Mouse (Mus musculus): ENCODE results near the gene Syna. TPM values are rescaled to one million over a fixed set of nuclear protein-coding genes. Genes with fewer than 3 reads are reported as not detected.

The Syna gene
- polyA plus RNA-seq (2014; fragmentation: Nextera tagmentation; extraction: Ambion mirVana), result not detected in 2 replicates

GRCm38 (mm10) chr5:134560071-134560449, at the start of gene Syna:
Gene Syna, minus strand, starts transcription at chr5:134560171.
- H3K27ac ChIP-seq (ENCODE audit: low read depth, low read length), result no peak within 1 kb of the TSS
- no peak within 1 kb of the TSS for H3K4me2 ChIP-seq (replicated peaks; ENCODE audit: low read depth, low read length)
- no peaks in the 10 kb centered on the region for H3K27me3 ChIP-seq (ENCODE audit: control insufficient read depth, insufficient read depth, low read length)
- no peaks in the 10 kb centered on the region for H3K36me3 ChIP-seq (ENCODE audit: control insufficient read depth, insufficient read depth, low read length)
- 88% methylated on average over 7 of the region's 7 CpGs for WGBS
- DNase-seq (ENCODE audit: low spot score) (no peak), ATAC-seq (ENCODE audit: low FRiP score) (no peak)
- no peaks in the 10 kb centered on the region for H3K9me3 ChIP-seq (ENCODE audit: control insufficient read depth, low read length)
- H3K4me3 ChIP-seq (ENCODE audit: low read depth, low read length), result no peak within 1 kb of the TSS
- H3K9ac ChIP-seq (ENCODE audit: low read depth, low read length), result no peak within 1 kb of the TSS
- H3K4me1 ChIP-seq (replicated peaks; ENCODE audit: control insufficient read depth, insufficient read depth, low read length), result 0 out of 2 replicates have a peak, but pooled peaks cover 6% of the 10 kb centered on the region

- H3K9me3 ChIP-seq (ENCODE audit: control insufficient read depth, low read length), result no peaks in the 10 kb centered on the region
- no peaks in the 10 kb centered on the region for H3K36me3 ChIP-seq (ENCODE audit: control insufficient read depth, insufficient read depth, low read length)
- H3K4me1 ChIP-seq (replicated peaks; ENCODE audit: control insufficient read depth, insufficient read depth, low read length), result no peaks in the 10 kb centered on the region
- no peak overlapping the region for H3K4me2 ChIP-seq (replicated peaks; ENCODE audit: low read depth, low read length)
- no peak overlapping the region for H3K27ac ChIP-seq (ENCODE audit: low read depth, low read length)
- ATAC-seq (ENCODE audit: low FRiP score), result no peak
- H3K4me3 ChIP-seq (ENCODE audit: low read depth, low read length), result no peak overlapping the region
- no peak for DNase-seq (ENCODE audit: low spot score)
- no peak overlapping the region for H3K9ac ChIP-seq (ENCODE audit: low read depth, low read length)
- WGBS, result 66% methylated on average over 5 of the region's 5 CpGs
- no peaks in the 10 kb centered on the region for H3K27me3 ChIP-seq (ENCODE audit: control insufficient read depth, insufficient read depth, low read length)
These were observed 47.1 kb upstream of the Syna start for GRCm38 (mm10) chr5:134607121-134607520.

GRCm38 (mm10) chr5:134606314-134606713, 46.3 kb upstream of the Syna start:
- Histone ChIP-seq H3K36me3 (ENCODE audit: control insufficient read depth, insufficient read depth, low read length) (no peaks in the 10 kb centered on the region), H3K4me1 (replicated peaks; ENCODE audit: control insufficient read depth, insufficient read depth, low read length) (no peaks in the 10 kb centered on the region), H3K4me2 (replicated peaks; ENCODE audit: low read depth, low read length) (no peak overlapping the region), H3K4me3 (ENCODE audit: low read depth, low read length) (no peak overlapping the region), H3K27me3 (ENCODE audit: control insufficient read depth, insufficient read depth, low read length) (no peaks in the 10 kb centered on the region), H3K9me3 (ENCODE audit: control insufficient read depth, low read length) (no peaks in the 10 kb centered on the region), H3K9ac (ENCODE audit: low read depth, low read length) (no peak overlapping the region), H3K27ac (ENCODE audit: low read depth, low read length) (no peak overlapping the region)
- ATAC-seq (ENCODE audit: low FRiP score) (no peak), DNase-seq (ENCODE audit: low spot score) (no peak)

GRCm38 (mm10) chr5:134604376-134604775, 44.4 kb upstream of the Syna start:
- no peak overlapping the region for H3K9ac ChIP-seq (ENCODE audit: low read depth, low read length)
- no peak overlapping the region for H3K4me2 ChIP-seq (replicated peaks; ENCODE audit: low read depth, low read length)
- DNase-seq (ENCODE audit: low spot score) (no peak), ATAC-seq (ENCODE audit: low FRiP score) (no peak)
- 84% methylated on average over 11 of the region's 11 CpGs for WGBS
- no peaks in the 10 kb centered on the region for H3K27me3 ChIP-seq (ENCODE audit: control insufficient read depth, insufficient read depth, low read length)
- no peaks in the 10 kb centered on the region for H3K9me3 ChIP-seq (ENCODE audit: control insufficient read depth, low read length)
- no peak overlapping the region for H3K27ac ChIP-seq (ENCODE audit: low read depth, low read length)
- H3K4me3 ChIP-seq (ENCODE audit: low read depth, low read length), result no peak overlapping the region
- no peaks in the 10 kb centered on the region for H3K4me1 ChIP-seq (replicated peaks; ENCODE audit: control insufficient read depth, insufficient read depth, low read length)
- H3K36me3 ChIP-seq (ENCODE audit: control insufficient read depth, insufficient read depth, low read length), result no peaks in the 10 kb centered on the region

GRCm38 (mm10) chr5:134597711-134598110, 37.7 kb upstream of the Syna start:
- no peak overlapping the region for H3K9ac ChIP-seq (ENCODE audit: low read depth, low read length)
- H3K4me3 ChIP-seq (ENCODE audit: low read depth, low read length), result no peak overlapping the region
- H3K4me1 ChIP-seq (replicated peaks; ENCODE audit: control insufficient read depth, insufficient read depth, low read length), result no peaks in the 10 kb centered on the region
- no peak overlapping the region for H3K27ac ChIP-seq (ENCODE audit: low read depth, low read length)
- no peak overlapping the region for H3K4me2 ChIP-seq (replicated peaks; ENCODE audit: low read depth, low read length)
- H3K27me3 ChIP-seq (ENCODE audit: control insufficient read depth, insufficient read depth, low read length), result no peaks in the 10 kb centered on the region
- DNase-seq (ENCODE audit: low spot score) (no peak), ATAC-seq (ENCODE audit: low FRiP score) (no peak)
- 94% methylated on average over 10 of the region's 10 CpGs for WGBS
- H3K36me3 ChIP-seq (ENCODE audit: control insufficient read depth, insufficient read depth, low read length), result peaks cover 10% of the 10 kb centered on the region; the same call in 1 of the 2 replicates
- no peaks in the 10 kb centered on the region for H3K9me3 ChIP-seq (ENCODE audit: control insufficient read depth, low read length)

- 95% methylated on average over 9 of the region's 9 CpGs for WGBS
- no peaks in the 10 kb centered on the region for H3K27me3 ChIP-seq (ENCODE audit: control insufficient read depth, insufficient read depth, low read length)
These were observed 33.1 kb upstream of the Syna start for GRCm38 (mm10) chr5:134593093-134593492.

GRCm38 (mm10) chr5:134592026-134592581, 32.1 kb upstream of the Syna start:
- no peaks in the 10 kb centered on the region for H3K4me1 ChIP-seq (replicated peaks; ENCODE audit: control insufficient read depth, insufficient read depth, low read length)
- H3K36me3 ChIP-seq (ENCODE audit: control insufficient read depth, insufficient read depth, low read length), result peaks cover 4% of the 10 kb centered on the region; the same call in 1 of the 2 replicates
- 92% methylated on average over 11 of the region's 11 CpGs for whole genome bisulfite sequencing

More at GRCm38 (mm10) chr5:134593093-134593492, 33.1 kb upstream of the Syna start:
- no peak overlapping the region for H3K9ac ChIP-seq (ENCODE audit: low read depth, low read length)
- ATAC-seq (ENCODE audit: low FRiP score) (no peak), DNase-seq (ENCODE audit: low spot score) (no peak)
- H3K36me3 ChIP-seq (ENCODE audit: control insufficient read depth, insufficient read depth, low read length), result peaks cover 7% of the 10 kb centered on the region; the same call in 1 of the 2 replicates
- H3K4me2 ChIP-seq (replicated peaks; ENCODE audit: low read depth, low read length), result no peak overlapping the region
- no peaks in the 10 kb centered on the region for H3K9me3 ChIP-seq (ENCODE audit: control insufficient read depth, low read length)
- no peak overlapping the region for H3K27ac ChIP-seq (ENCODE audit: low read depth, low read length)
- H3K4me1 ChIP-seq (replicated peaks; ENCODE audit: control insufficient read depth, insufficient read depth, low read length), result no peaks in the 10 kb centered on the region
- H3K4me3 ChIP-seq (ENCODE audit: low read depth, low read length), result no peak overlapping the region

GRCm38 (mm10) chr5:134589900-134590299, 29.9 kb upstream of the Syna start:
- Histone ChIP-seq H3K4me3 (ENCODE audit: low read depth, low read length) (no peak overlapping the region), H3K4me2 (replicated peaks; ENCODE audit: low read depth, low read length) (no peak overlapping the region), H3K9ac (ENCODE audit: low read depth, low read length) (no peak overlapping the region), H3K27ac (ENCODE audit: low read depth, low read length) (no peak overlapping the region), H3K4me1 (replicated peaks; ENCODE audit: control insufficient read depth, insufficient read depth, low read length) (no peaks in the 10 kb centered on the region), H3K9me3 (ENCODE audit: control insufficient read depth, low read length) (no peaks in the 10 kb centered on the region), H3K27me3 (ENCODE audit: control insufficient read depth, insufficient read depth, low read length) (no peaks in the 10 kb centered on the region), H3K36me3 (ENCODE audit: control insufficient read depth, insufficient read depth, low read length) (0 out of 2 replicates have a peak, but pooled peaks cover 4% of the 10 kb centered on the region)
- no peak for ATAC-seq (ENCODE audit: low FRiP score)
- DNase-seq (ENCODE audit: low spot score), result no peak
- 97% methylated on average over 3 of the region's 3 CpGs for WGBS

More at GRCm38 (mm10) chr5:134592026-134592581, 32.1 kb upstream of the Syna start:
- H3K9ac ChIP-seq (ENCODE audit: low read depth, low read length), result no peak overlapping the region
- H3K27ac ChIP-seq (ENCODE audit: low read depth, low read length), result no peak overlapping the region
- no peak overlapping the region for H3K4me2 ChIP-seq (replicated peaks; ENCODE audit: low read depth, low read length)
- no peaks in the 10 kb centered on the region for H3K9me3 ChIP-seq (ENCODE audit: control insufficient read depth, low read length)
- H3K27me3 ChIP-seq (ENCODE audit: control insufficient read depth, insufficient read depth, low read length), result no peaks in the 10 kb centered on the region
- no peak overlapping the region for H3K4me3 ChIP-seq (ENCODE audit: low read depth, low read length)
- ATAC-seq (ENCODE audit: low FRiP score), result no peak
- no peak for DNase-seq (ENCODE audit: low spot score)

- no peaks in the 10 kb centered on the region for H3K36me3 ChIP-seq (ENCODE audit: control insufficient read depth, insufficient read depth, low read length)
- 92% methylated on average over 5 of the region's 5 CpGs for WGBS
- H3K27ac ChIP-seq (ENCODE audit: low read depth, low read length), result no peak overlapping the region
- DNase-seq (ENCODE audit: low spot score), result no peak
- H3K9ac ChIP-seq (ENCODE audit: low read depth, low read length), result no peak overlapping the region
- no peaks in the 10 kb centered on the region for H3K4me1 ChIP-seq (replicated peaks; ENCODE audit: control insufficient read depth, insufficient read depth, low read length)
- no peak overlapping the region for H3K4me3 ChIP-seq (ENCODE audit: low read depth, low read length)
- H3K4me2 ChIP-seq (replicated peaks; ENCODE audit: low read depth, low read length), result no peak overlapping the region
- H3K27me3 ChIP-seq (ENCODE audit: control insufficient read depth, insufficient read depth, low read length), result no peaks in the 10 kb centered on the region
- no peak for ATAC-seq (ENCODE audit: low FRiP score)
- H3K9me3 ChIP-seq (ENCODE audit: control insufficient read depth, low read length), result no peaks in the 10 kb centered on the region
These were observed 24.8 kb upstream of the Syna start for GRCm38 (mm10) chr5:134584798-134585197.
